Mouse (Mus musculus): ENCODE results near the gene Nfatc2.

- TF ChIP-seq CTCF (IDR thresholded peaks at IDR 0.05 in 2 of 3, conservative IDR thresholded peaks at IDR 0.05 in 1 of 3; ENCODE audit: control insufficient read depth in 1 of 3, insufficient read depth in 1 of 3, low read depth in 2 of 3, low read length in 3 of 3, poor library complexity in 1 of 3, severe bottlenecking in 1 of 3) = peak in 2 of 3 experiments; percentile 37 to 54; a peak in 5 of 6 replicates
- TF ChIP-seq HCFC1 (IDR thresholded peaks at IDR 0.05; ENCODE audit: low read depth, low read length) = no peak
- no peak for TF ChIP-seq MAZ (IDR thresholded peaks at IDR 0.05; ENCODE audit: low read depth, low read length)
- TF ChIP-seq TBP (IDR thresholded peaks at IDR 0.05; ENCODE audit: low read depth, low read length) = no peak
- no peak for TF ChIP-seq TCF12 (IDR thresholded peaks at IDR 0.05; ENCODE audit: low read depth, low read length)
- no peak for TF ChIP-seq GATA1 (IDR thresholded peaks at IDR 0.05; ENCODE audit: low read depth, low read length)
- no peak for TF ChIP-seq POLR2A (IDR thresholded peaks at IDR 0.05; ENCODE audit: control insufficient read depth in 1 of 2, insufficient read depth in 1 of 2, low read depth in 1 of 2, low read length in 2 of 2, poor library complexity in 1 of 2)
- no peak for TF ChIP-seq MYB (IDR thresholded peaks at IDR 0.05; ENCODE audit: low read depth, low read length)
- no peak for TF ChIP-seq MAX (IDR thresholded peaks at IDR 0.05; ENCODE audit: low read length)
- TF ChIP-seq ZC3H11A (IDR thresholded peaks at IDR 0.05; ENCODE audit: low read depth, low read length) = no peak
- TF ChIP-seq ZMIZ1 (IDR thresholded peaks at IDR 0.05; ENCODE audit: low read depth, low read length) = no peak
- TF ChIP-seq NELFE (IDR thresholded peaks at IDR 0.05; ENCODE audit: low read depth, low read length) = no peak
Observed at GRCm38 (mm10) chr2:168628787-168629186, 27.3 kb upstream of the Nfatc2 start.

Data from MEL (cell line).